Mouse (Mus musculus) forebrain, embryonic 11.5 days (tissue): Measurements from ENCODE around the gene Syce1l. TPM values are rescaled to one million over a fixed set of nuclear protein-coding genes. Genes with fewer than 3 reads are reported as not detected.
A peak's percentile ranks its signal among the peaks of the same experiment; 100 is the strongest.

Experiments used
- ATAC-seq: fragments of 200-750 bp; cut with Nextera tagmentation; replicated peaks from 2 replicates; pipeline ENCODE4 v1.8.0; 2017; ENCODE audit warnings: moderate TSS enrichment; ENCODE audit not compliant: low FRiP score
- DNase-seq: peaks from one replicate; pipeline ENCODE4 v3.0.0-alpha.2; 2017; ENCODE audit warnings: low spot score
- H3K27ac ChIP-seq: fragments of 300-500 bp; sonication (generic); 2 replicates; pipeline ENCODE4 v1.5.1; 2014; ENCODE audit warnings: low read depth, low read length
- H3K27me3 ChIP-seq: fragments of 300-500 bp; sonication (generic); 2 replicates; pipeline ENCODE4 v1.6.1; 2014; ENCODE audit warnings: mild to moderate bottlenecking, low read length, mixed read lengths; ENCODE audit not compliant: control insufficient read depth, insufficient read depth
- H3K36me3 ChIP-seq: fragments of 300-500 bp; sonication (generic); 2 replicates; pipeline ENCODE4 v1.6.1; 2014; ENCODE audit warnings: mild to moderate bottlenecking, low read length, moderate library complexity, mixed read lengths; ENCODE audit not compliant: control insufficient read depth, insufficient read depth
- H3K4me1 ChIP-seq: fragments of 300-500 bp; sonication (generic); replicated peaks from 2 replicates; pipeline ENCODE4 v1.6.1; 2014; ENCODE audit warnings: low read length, mixed read lengths; ENCODE audit not compliant: control insufficient read depth, insufficient read depth
- H3K4me2 ChIP-seq: fragments of 300-500 bp; sonication (generic); 2 replicates; pipeline ENCODE4 v1.6.1; 2014; ENCODE audit warnings: low read depth, mild to moderate bottlenecking, low read length, moderate library complexity, mixed read lengths; ENCODE audit not compliant: severe bottlenecking
- H3K4me3 ChIP-seq: fragments of 300-500 bp; sonication (generic); 2 replicates; pipeline ENCODE4 v1.5.1; 2014; ENCODE audit warnings: low read depth, low read length
- H3K9ac ChIP-seq: fragments of 300-500 bp; sonication (generic); 2 replicates; pipeline ENCODE4 v1.6.1; 2014; ENCODE audit warnings: low read length
- H3K9me3 ChIP-seq: fragments of 300-500 bp; sonication (generic); 2 replicates; pipeline ENCODE4 v1.6.1; 2016; ENCODE audit warnings: low read length, mixed read lengths; ENCODE audit not compliant: control insufficient read depth
- WGBS: fragments of 180-500 bp; shearing (Covaris S2); extraction: QIAGEN DNeasy Blood & Tissue Kit; methylation state at CpG from one replicate; pipeline ENCODE4 v1.1.7; 2014; 5-methylcytosine and 5-hydroxymethylcytosine counted together
- polyA plus RNA-seq: library from polyadenylated mRNA; unstranded; fragments of >200 nt; fragmentation: Nextera tagmentation; extraction: Ambion mirVana; gene quantifications from 2 replicates; pipeline ENCODE4 v1.2.1, GENCODE M21; 2014

Gene Syce1l
- polyA plus RNA-seq, 1 experiment from 2014 or later: not detected

DNA sequence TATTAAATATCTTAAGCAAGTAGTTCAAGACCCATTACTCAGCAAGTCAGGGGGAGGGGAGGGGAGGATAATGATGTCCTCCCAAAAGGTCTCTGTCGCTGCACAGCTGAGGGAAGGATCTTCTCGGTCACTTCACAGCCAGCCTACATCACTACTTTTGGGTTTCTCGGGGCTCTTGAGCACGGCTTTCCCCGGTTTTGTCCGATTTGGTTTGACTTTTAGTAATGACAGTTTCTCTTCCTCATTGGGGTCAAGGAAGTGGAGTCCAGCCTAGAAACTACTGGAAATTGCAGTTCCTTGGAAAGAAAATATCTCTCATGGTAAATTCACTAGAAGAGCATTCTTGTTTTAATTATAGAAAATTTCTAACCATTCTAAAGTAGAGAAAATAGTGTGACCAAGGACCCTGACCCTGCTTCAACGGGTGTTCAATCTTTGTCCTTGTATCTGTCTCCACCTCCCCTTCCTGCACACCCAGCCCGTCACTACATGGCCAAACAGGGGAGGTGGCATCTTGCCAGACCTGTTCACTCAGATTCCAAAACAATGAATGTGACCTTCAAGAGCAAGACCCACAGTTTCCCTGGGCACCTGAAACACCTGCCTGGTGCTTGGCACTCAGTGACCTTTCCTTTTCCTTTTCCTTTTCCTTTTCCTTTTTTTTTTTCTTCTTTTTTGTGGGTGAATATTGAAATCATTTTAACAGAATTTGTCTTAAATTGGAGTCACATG, 632 bp downstream of the Syce1l start:
- H3K27ac ChIP-seq: no peak overlapping the region
- no peaks in the 10 kb centered on the region for H3K9me3 ChIP-seq
- no peak overlapping the region for H3K9ac ChIP-seq
- DNase-seq (no peak), ATAC-seq (no peak)
- 91% methylated on average over 8 of the region's 8 CpGs for WGBS
- no peak overlapping the region for H3K4me3 ChIP-seq
- no peak overlapping the region for H3K4me2 ChIP-seq
- H3K4me1 ChIP-seq: no peaks in the 10 kb centered on the region
- H3K36me3 ChIP-seq: peaks cover 4% of the 10 kb centered on the region; the same call in 1 of the 2 replicates
- H3K27me3 ChIP-seq: no peaks in the 10 kb centered on the region

DNA sequence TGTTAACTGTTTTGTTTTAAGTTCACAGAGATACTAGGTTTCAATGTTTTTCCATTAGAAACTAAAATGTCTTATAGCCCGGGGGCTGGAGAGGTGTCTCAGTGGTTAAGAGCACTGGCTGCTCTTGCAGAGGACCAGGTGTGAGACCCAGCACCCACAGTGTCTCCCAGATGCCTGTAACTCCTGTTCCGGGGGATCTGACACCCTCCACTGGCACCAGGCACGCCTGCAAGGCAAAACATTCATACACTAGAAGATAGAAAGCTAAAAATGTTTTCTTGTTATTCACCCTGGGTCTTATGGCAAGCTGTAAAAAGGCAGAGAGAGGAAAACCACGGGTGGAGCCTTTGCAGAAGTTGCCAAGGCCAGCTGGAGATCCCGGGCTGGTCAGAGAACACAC, 2.2 kb downstream of the Syce1l start:
- ATAC-seq: no peak
- 82% methylated on average over 5 of the region's 5 CpGs for WGBS

DNA sequence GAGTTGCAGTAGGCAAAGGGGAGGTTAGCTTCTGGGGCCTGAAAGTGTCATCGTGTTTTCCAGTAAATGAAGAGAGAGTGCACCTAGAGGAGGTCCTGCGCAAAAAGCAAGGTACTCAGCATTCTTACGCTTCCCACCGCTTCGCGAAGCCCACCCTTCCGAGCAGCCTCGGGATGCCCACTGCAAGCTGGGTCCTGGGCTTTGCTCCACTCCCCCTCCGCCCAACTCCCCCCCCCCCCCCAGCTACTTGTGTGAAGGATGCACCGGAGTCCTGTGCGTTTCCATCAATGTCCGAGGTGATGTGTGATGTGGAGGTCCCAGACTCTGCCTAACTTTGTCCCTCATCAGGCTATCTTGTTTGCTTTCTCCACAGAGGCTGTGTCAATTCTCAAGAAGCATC, 9.4 kb downstream of the Syce1l start:
- ATAC-seq (no peak), DNase-seq (peak; percentile 44)
- H3K9me3 ChIP-seq: no peaks in the 10 kb centered on the region
- no peaks in the 10 kb centered on the region for H3K27me3 ChIP-seq
- WGBS: 89% methylated on average over 12 of the region's 12 CpGs
- no peaks in the 10 kb centered on the region for H3K36me3 ChIP-seq
- no peak overlapping the region for H3K9ac ChIP-seq
- no peak overlapping the region for H3K27ac ChIP-seq
- no peaks in the 10 kb centered on the region for H3K4me1 ChIP-seq
- H3K4me3 ChIP-seq: no peak overlapping the region
- H3K4me2 ChIP-seq: no peak overlapping the region

More for the DNA sequence above, 2.2 kb downstream of the Syce1l start:
- Histone ChIP-seq H3K36me3 (peaks cover 4% of the 10 kb centered on the region; the same call in 1 of the 2 replicates), H3K27ac (no peak overlapping the region), H3K4me3 (no peak overlapping the region), H3K9me3 (no peaks in the 10 kb centered on the region), H3K4me2 (no peak overlapping the region), H3K27me3 (no peaks in the 10 kb centered on the region), H3K4me1 (no peaks in the 10 kb centered on the region), H3K9ac (no peak overlapping the region)
- no peak for DNase-seq

DNA sequence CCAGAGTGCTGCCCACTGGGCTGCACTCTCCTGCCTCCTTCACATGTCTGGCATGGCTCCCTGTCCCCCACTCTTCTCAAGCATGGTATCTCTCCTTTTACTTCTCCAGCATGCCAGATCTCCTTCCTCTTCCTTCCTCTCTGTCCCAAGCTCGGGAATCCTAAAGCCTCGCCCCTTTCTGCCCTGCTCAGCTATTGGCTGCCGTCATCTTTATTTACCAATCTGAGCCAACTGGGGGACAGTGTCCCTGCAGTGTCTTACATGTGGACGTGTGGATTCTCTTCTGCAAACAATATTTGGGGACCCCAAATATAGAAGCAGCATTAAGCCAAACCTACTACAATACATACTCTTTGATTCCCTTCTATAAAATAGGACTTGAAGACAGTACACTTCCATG, 10.1 kb downstream of the Syce1l start:
- H3K9ac ChIP-seq: no peak overlapping the region
- H3K4me1 ChIP-seq: no peaks in the 10 kb centered on the region
- no peaks in the 10 kb centered on the region for H3K9me3 ChIP-seq
- H3K27me3 ChIP-seq: no peaks in the 10 kb centered on the region
- no peaks in the 10 kb centered on the region for H3K36me3 ChIP-seq
- ATAC-seq (no peak), DNase-seq (peak; percentile 19)
- no peak overlapping the region for H3K27ac ChIP-seq
- WGBS: 73% methylated on average over 4 of the region's 4 CpGs
- no peak overlapping the region for H3K4me2 ChIP-seq
- H3K4me3 ChIP-seq: no peak overlapping the region

DNA sequence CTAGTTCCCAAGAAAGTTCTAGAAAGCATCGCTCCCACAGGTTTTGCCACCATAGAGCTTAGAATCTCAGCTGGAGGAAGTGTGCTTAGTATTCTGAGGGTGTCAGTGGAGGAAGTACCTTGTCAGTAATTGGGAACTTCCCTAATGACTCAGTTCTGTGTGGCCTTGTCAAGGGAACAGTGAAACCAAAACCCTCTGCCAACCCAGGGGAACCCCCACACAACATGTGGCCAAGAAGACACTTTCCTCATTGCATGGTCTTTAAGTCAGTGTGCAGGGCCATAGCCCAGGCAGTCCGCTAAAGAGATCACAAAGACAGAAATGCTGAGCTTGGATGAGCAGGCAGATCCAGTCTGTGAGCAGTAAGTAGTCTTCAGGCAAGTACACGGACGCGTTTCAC, 13.1 kb downstream of the Syce1l start:
- Histone ChIP-seq H3K9ac (no peak overlapping the region), H3K9me3 (no peaks in the 10 kb centered on the region), H3K4me1 (no peaks in the 10 kb centered on the region), H3K4me2 (no peak overlapping the region), H3K36me3 (no peaks in the 10 kb centered on the region), H3K4me3 (no peak overlapping the region), H3K27ac (no peak overlapping the region), H3K27me3 (no peaks in the 10 kb centered on the region)
- ATAC-seq (no peak), DNase-seq (no peak)
- WGBS: 91% methylated on average over 5 of the region's 5 CpGs

DNA sequence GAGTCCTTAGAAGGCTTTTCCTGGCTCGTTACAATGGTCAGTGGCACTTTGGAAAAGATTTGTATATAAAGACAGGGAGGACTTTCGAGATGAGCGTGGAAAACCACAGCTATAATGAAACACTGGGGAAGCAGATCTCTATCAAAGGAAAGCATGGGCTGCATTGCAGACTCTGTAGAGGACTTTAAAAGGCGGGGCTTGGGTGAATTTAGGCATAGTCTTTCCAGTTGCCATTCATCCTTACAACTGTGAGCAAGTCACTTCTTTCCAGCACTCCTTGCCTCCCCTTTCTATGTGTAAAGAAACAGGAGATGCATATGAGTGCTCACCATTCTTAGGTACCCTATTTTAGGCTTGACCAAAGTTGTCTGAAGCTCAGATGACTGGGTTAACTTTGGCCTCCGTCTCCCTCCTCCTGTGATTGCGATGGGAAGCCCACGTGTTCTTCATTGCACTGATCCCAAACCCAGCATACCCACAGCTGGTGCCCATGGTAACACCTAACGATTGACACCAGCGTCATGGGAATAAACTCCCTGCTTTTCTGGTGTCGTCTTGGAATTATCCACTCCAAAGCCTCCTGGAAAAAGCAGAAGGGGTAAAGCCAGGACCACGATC, 13.8 kb downstream of the Syce1l start:
- DNase-seq (no peak), ATAC-seq (no peak)
- WGBS: 83% methylated on average over 11 of the region's 11 CpGs
- no peak overlapping the region for H3K27ac ChIP-seq
- H3K9ac ChIP-seq: no peak overlapping the region
- H3K9me3 ChIP-seq: no peaks in the 10 kb centered on the region
- H3K4me2 ChIP-seq: no peak overlapping the region
- no peaks in the 10 kb centered on the region for H3K36me3 ChIP-seq
- no peaks in the 10 kb centered on the region for H3K27me3 ChIP-seq
- H3K4me3 ChIP-seq: no peak overlapping the region
- H3K4me1 ChIP-seq: no peaks in the 10 kb centered on the region

DNA sequence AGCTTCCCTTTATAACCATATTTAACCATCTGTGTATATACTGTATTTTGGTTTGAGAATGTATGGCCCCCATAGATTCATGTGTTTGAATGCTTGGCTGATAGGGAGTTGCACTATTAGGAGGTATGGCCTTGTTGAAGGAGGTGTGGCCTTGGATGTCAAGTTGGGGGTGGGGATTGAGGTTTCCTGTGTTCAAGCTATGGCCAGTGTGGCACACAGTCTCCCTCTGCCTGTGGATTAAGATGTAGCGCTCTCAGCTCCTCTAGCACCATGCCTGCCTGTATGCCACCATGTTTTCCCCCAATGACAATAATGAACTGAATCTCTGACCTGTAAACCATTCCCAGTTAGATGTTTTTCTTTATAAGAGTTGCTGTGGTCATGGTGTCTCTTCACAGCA, 17.1 kb downstream of the Syce1l start:
- Histone ChIP-seq H3K27ac (no peak overlapping the region), H3K4me2 (no peak overlapping the region), H3K4me3 (no peak overlapping the region), H3K9me3 (no peaks in the 10 kb centered on the region), H3K4me1 (no peaks in the 10 kb centered on the region), H3K27me3 (no peaks in the 10 kb centered on the region), H3K9ac (no peak overlapping the region), H3K36me3 (no peaks in the 10 kb centered on the region)
- no peak for DNase-seq
- no peak for ATAC-seq
- WGBS: 100% methylated on average over 1 of the region's 1 CpGs

DNA sequence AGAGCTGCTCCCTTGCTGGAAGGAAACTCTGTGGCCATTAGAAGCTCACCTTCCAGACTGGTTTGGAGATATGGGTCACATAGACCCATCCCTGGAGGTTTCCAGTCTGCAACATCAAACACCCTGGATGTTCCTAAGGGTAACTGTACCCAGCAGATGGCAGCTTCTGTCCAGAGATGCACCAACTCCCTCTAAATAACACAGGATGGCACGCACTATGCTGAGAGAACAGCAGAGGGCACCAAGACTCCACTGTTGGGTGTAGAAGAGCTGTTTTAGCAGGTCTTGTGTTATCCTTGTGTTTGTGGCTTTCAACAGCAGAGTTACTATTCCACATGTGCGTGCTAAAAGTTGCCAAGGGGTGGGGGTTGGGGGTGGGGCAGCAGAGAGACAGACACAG, 21.5 kb downstream of the Syce1l start:
- H3K27ac ChIP-seq: no peak overlapping the region

DNA sequence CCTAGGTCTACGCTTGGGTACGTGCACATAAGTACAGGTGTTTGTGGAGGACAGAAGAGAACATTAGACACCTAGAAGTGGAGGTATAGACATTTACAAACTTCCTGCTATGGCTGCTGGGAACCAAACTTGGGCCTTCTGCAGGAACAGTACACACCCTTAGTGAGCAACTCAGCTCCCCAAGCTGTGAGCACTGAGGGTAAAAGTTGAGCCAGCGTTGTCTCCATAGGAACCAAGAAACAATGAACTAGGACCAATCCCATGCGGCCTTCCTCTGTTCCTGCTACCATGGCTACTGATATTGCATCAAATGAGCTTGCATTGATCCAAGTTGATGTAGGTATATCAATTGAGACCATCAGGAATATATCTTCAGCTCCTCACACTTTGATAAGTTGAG, 22.0 kb downstream of the Syce1l start:
- Histone ChIP-seq H3K4me3 (no peak overlapping the region), H3K27ac (no peak overlapping the region), H3K9ac (no peak overlapping the region), H3K36me3 (no peaks in the 10 kb centered on the region), H3K4me2 (no peak overlapping the region), H3K9me3 (no peaks in the 10 kb centered on the region), H3K27me3 (no peaks in the 10 kb centered on the region), H3K4me1 (no peaks in the 10 kb centered on the region; the same call in 1 of the 2 replicates)
- WGBS: 54% methylated on average over 4 of the region's 4 CpGs
- ATAC-seq (peak; percentile 51; the same call in 1 of the 2 replicates), DNase-seq (no peak)

More for the DNA sequence above, 21.5 kb downstream of the Syce1l start:
- DNase-seq (peak; percentile 86), ATAC-seq (peak; percentile 77)
- H3K4me3 ChIP-seq: no peak overlapping the region
- H3K9me3 ChIP-seq: no peaks in the 10 kb centered on the region
- H3K4me2 ChIP-seq: no peak overlapping the region
- H3K27me3 ChIP-seq: no peaks in the 10 kb centered on the region
- WGBS: 8% methylated on average over 2 of the region's 2 CpGs
- H3K36me3 ChIP-seq: no peaks in the 10 kb centered on the region
- H3K4me1 ChIP-seq: no peaks in the 10 kb centered on the region; the same call in 1 of the 2 replicates
- H3K9ac ChIP-seq: no peak overlapping the region
